Mouse (Mus musculus) CD8-positive naive resting alpha-beta T cell, adult 2 months (primary cell): ENCODE measurements around the gene Defa26.
"Not testable (repeated sequence)": the region's sequence is repeated elsewhere in the genome, so short reads cannot be mapped to it uniquely, and the experiment has no call there.

Source experiments
- DNase-seq, 2 experiments: peaks; one replicate each; pipeline ENCODE4 v3.0.0; 2022; ENCODE audit warnings: low read depth in 2 of 2, low spot score in 2 of 2

Defa26 gene

DNA sequence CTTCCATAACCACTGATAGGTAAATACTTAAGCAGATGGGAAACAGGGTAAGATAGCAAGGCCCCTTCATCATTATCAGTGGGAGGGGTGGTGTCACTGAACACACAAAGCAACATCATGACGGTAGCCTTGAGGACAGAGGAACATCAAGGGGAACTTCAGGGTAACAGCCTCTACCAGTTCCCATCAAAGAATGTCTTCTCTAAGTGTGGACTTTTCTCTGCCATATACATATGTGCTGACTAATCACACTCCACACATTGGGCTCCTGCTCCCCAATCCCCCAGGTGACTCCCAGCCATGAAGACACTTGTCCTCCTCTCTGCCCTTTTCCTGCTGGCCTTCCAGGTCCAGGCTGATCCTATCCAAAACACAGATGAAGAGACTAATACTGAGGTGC, at the start of gene Defa26:
Defa26 (plus strand) TSS at position 301 of the 400 bp plus-strand sequence.
- DNase-seq: not testable (repeated sequence)

DNA sequence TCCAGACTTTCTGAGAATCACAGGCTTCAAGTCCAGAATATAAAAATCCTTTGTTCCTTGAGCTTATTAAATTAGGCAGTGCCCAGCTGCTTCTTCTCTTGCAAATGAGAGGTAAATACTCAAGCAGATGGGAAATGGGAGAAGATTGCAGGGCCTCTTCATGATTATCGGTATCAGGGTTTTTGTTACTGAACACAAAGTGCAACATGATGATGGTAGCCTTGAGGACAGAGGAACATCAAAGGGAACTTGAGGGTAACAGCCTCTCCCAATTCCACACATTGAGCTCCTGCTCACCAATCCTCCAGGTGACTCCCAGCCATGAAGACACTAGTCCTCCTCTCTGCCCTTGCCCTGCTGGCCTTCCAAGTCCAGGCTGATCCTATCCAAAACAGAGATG, 35.3 kb upstream of the Defa26 start, which contains the start of gene Defa28:
Defa28 (plus strand) TSS at position 301 of the 400 bp plus-strand sequence.
- DNase-seq: not testable (repeated sequence)

DNA sequence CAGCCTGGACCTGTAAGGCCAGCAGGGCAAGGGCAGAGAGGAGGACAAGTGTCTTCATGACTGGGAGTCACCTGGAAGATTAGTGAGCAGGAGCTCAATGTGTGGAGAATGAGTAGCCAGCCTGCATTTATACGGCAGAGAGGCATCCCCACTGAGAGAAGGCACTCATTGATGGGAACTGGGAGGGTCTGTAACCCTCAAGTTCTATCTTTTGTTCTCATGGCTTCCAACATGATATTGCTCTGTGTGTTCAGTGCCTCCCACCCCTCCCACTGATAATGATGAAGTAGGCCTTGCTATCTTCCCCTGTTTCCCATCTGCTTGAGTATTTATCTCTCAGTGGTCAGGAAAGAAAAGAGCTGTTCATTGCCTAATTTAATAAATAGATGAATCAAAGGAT, 23.6 kb upstream of the Defa26 start, which contains the start of gene Gm7861:
Gm7861 (minus strand) TSS at position 101 of the 400 bp plus-strand sequence.
- DNase-seq: not testable (repeated sequence)

DNA sequence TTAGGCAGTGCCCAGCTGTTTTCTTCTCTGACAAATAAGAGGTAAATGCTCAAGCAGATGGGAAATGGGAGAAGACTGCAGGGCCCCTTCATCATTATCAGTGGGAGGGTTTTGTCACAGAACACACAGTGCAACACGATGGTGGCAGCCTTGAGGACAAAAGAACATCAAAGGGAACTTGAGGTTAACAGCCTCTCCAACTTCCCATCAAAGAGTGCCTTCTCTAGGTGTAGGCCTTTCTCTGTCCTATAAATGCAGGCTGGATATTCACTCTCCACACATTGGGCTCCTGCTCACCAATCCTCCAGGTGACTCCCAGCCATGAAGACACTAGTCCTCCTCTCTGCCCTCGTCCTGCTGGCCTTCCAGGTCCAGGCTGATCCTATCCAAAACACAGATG, 37.5 kb downstream of the Defa26 start, which contains the start of gene Defa17:
Defa17 (plus strand) TSS at position 301 of the 400 bp plus-strand sequence.
- DNase-seq: not testable (repeated sequence)

DNA sequence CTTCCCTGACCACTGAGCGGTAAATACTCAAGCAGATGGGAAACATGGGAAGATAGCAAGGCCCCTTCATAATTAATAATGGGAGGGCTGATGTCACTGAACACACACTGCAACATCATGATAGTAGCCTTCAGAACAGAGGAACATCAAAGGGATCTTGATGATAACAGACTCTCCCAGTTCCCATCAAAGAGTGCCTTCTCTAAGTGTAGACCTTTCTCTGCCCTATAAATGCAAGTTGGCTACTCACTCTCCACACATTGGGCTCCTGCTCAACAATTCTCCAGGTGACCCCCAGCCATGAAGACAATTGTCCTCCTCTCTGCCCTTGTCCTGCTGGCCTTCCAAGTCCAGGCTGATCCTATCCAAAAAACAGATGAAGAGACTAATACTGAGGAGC, 47.5 kb downstream of the Defa26 start, which contains the start of gene Defa34:
Defa34 (plus strand) TSS at position 301 of the 400 bp plus-strand sequence.
- not testable (repeated sequence) for DNase-seq
